Mouse (Mus musculus) fibroblast of lung, adult 2 months (primary cell): ENCODE measurements around the gene Slc6a11.

Experiments used
- DNase-seq: peaks from one replicate; pipeline ENCODE4 v3.0.0-alpha.2; 2011; ENCODE audit warnings: low read depth

Gene Slc6a11

GRCm38 (mm10) chr6:114182366-114183179 is 51.5 kb downstream of the Slc6a11 start:
- no peak for DNase-seq

- DNase-seq, result no peak
These were observed 56.1 kb downstream of the Slc6a11 start for GRCm38 (mm10) chr6:114187121-114187520.

- no peak for DNase-seq
These were observed 57.8 kb downstream of the Slc6a11 start for GRCm38 (mm10) chr6:114188869-114189268.

- no peak for DNase-seq
These were observed 65.0 kb downstream of the Slc6a11 start for GRCm38 (mm10) chr6:114195998-114196397.

GRCm38 (mm10) chr6:114199200-114199845 is 68.3 kb downstream of the Slc6a11 start:
- no peak for DNase-seq

GRCm38 (mm10) chr6:114204557-114204956 is 73.5 kb downstream of the Slc6a11 start:
- no peak for DNase-seq

- no peak for DNase-seq
These were observed 77.3 kb downstream of the Slc6a11 start for GRCm38 (mm10) chr6:114208296-114208695.

GRCm38 (mm10) chr6:114214393-114214792 is 83.4 kb downstream of the Slc6a11 start:
- DNase-seq, result no peak

- DNase-seq, result no peak
These were observed 85.8 kb downstream of the Slc6a11 start for GRCm38 (mm10) chr6:114216741-114217414.

GRCm38 (mm10) chr6:114224399-114224798 is 93.4 kb downstream of the Slc6a11 start:
- DNase-seq, result no peak

- no peak for DNase-seq
These were observed 96.3 kb downstream of the Slc6a11 start for GRCm38 (mm10) chr6:114227378-114227777.

- DNase-seq, result no peak
These were observed 97.2 kb downstream of the Slc6a11 start for GRCm38 (mm10) chr6:114228196-114228595.

GRCm38 (mm10) chr6:114238892-114239644 is 108.0 kb downstream of the Slc6a11 start:
- no peak for DNase-seq

- DNase-seq, result no peak
These were observed 114.6 kb downstream of the Slc6a11 start for GRCm38 (mm10) chr6:114245665-114246064.

GRCm38 (mm10) chr6:114250311-114250710 is 119.3 kb downstream of the Slc6a11 start:
- DNase-seq, result peak; percentile 2

- no peak for DNase-seq
These were observed 123.9 kb downstream of the Slc6a11 start for GRCm38 (mm10) chr6:114254927-114255326.

GRCm38 (mm10) chr6:114257762-114258361 is 126.8 kb downstream of the Slc6a11 start:
- no peak for DNase-seq

GRCm38 (mm10) chr6:114258661-114259193 is 127.7 kb downstream of the Slc6a11 start:
- no peak for DNase-seq

GRCm38 (mm10) chr6:114261609-114262008 is 130.6 kb downstream of the Slc6a11 start:
- no peak for DNase-seq

GRCm38 (mm10) chr6:114264010-114264409 is 133.0 kb downstream of the Slc6a11 start:
- DNase-seq, result no peak

- DNase-seq, result no peak
These were observed 133.4 kb downstream of the Slc6a11 start for GRCm38 (mm10) chr6:114264426-114264825.
